Comparison of ENCODE assay signal across 18 mouse cellular contexts in genomic region chr19:59023876-59024275, GRCm38 (mm10).
"Had no signal": no experiment of that assay in that cellular context is flagged by ENCODE, and none has a peak within 500 bp of the region (broad histone marks: within the 10 kb centered on the region; RNA-seq: fewer than 3 reads in every experiment).

No protein-coding gene starts in this region.

- H3K4me3 ChIP-seq: limb, embryonic 12.5 days; limb, embryonic 15.5 days; liver, embryonic 13.5 days; midbrain, embryonic 12.5 days; midbrain, embryonic 15.5 days; neural tube, embryonic 12.5 days; neural tube, embryonic 15.5 days had no signal

- ATAC-seq: hindbrain, postnatal 0 days; inflammation-experienced regulatory T-cells, adult 6 months; intestine, embryonic 16.5 days; lung, postnatal 0 days; midbrain, embryonic 15.5 days had no signal

- H3K4me1 ChIP-seq: limb, embryonic 12.5 days; limb, embryonic 15.5 days; liver, embryonic 13.5 days; midbrain, embryonic 12.5 days; midbrain, embryonic 15.5 days; neural tube, embryonic 12.5 days had no signal

- H3K9me3 ChIP-seq: limb, embryonic 15.5 days; liver, embryonic 13.5 days; midbrain, embryonic 15.5 days had no signal

- DNase-seq: left cerebral cortex, postnatal 4 days; liver, embryonic 13.5 days; lung, embryonic 14.5 days; right cerebral cortex, postnatal 14 days; right cerebral cortex, postnatal 4 days; thymus, postnatal 25 days had no signal

- H3K36me3 ChIP-seq: limb, embryonic 12.5 days; limb, embryonic 15.5 days; liver, embryonic 13.5 days; midbrain, embryonic 12.5 days had no signal

- H3K27me3 ChIP-seq: limb, embryonic 12.5 days; limb, embryonic 15.5 days; midbrain, embryonic 12.5 days; midbrain, embryonic 15.5 days; neural tube, embryonic 12.5 days; neural tube, embryonic 15.5 days had no signal

- H3K9ac ChIP-seq: limb, embryonic 12.5 days; limb, embryonic 15.5 days; liver, embryonic 13.5 days; lung, embryonic 14.5 days; midbrain, embryonic 12.5 days; midbrain, embryonic 15.5 days; neural tube, embryonic 12.5 days; neural tube, embryonic 15.5 days had no signal

- H3K27ac ChIP-seq: hindbrain, postnatal 0 days; limb, embryonic 12.5 days; limb, embryonic 15.5 days; liver, embryonic 13.5 days; macrophage; midbrain, embryonic 12.5 days; midbrain, embryonic 15.5 days; neural tube, embryonic 12.5 days; neural tube, embryonic 15.5 days; stomach, postnatal 0 days had no signal

- H3K4me2 ChIP-seq: limb, embryonic 12.5 days; limb, embryonic 15.5 days; liver, embryonic 13.5 days; lung, embryonic 14.5 days; midbrain, embryonic 12.5 days; midbrain, embryonic 15.5 days; neural tube, embryonic 12.5 days; neural tube, embryonic 15.5 days had no signal
